Mouse (Mus musculus): ENCODE data around the gene Plcl1.
"Not testable (repeated sequence)": the region's sequence is repeated elsewhere in the genome, so short reads cannot be mapped to it uniquely, and the experiment has no call there.

The Plcl1 gene

DNA sequence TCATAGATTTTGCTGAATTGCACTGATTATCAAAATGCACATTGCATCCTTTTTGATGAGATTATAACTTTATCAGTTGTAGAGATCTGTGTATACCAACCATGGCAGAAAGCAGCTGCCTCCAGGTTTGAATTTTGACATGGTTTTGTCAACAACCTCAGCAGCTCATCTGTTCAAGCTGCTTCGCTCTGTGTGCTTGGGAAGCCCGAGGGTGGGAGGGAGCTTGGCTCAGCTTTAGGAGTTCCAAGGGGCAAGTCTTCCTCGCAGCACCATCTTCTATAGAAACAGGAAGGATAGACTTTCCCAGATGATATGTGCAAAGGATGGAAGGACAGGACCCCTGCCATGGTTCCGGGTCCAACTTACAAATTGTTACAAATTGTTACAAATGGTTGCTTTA lies 32.9 kb downstream of the Plcl1 start:
- ATAC-seq (ENCODE audit: low TSS enrichment), result no peak

DNA sequence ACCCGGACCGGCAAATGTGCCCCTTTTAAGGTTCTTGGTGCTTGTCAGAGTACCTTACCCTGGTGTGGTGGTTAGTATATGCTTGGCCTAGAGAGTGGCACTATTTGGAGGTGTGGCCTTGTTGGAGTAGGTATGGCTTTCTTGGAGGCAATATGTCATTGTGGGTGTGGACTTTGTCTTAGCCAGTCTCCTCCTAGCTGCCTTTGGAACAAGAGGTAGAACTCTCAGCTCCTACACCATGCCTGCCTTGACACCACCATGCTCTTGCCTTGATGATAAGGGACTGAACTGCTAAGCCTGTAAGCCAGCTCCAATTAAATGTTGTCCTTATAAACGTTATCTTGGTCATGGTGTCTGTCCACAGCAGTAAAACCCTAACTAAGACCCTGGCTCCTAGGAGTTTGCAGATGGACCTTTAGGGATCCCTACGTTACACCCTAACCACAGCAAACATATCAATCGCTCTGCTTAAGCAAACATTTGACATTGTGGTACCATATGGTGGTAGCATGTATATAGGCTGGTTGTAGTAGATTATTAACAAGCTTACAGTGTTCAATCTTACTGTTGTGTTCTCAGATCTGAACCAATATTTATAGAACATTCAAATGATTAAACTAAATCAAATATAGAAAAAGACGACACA lies 39.4 kb downstream of the Plcl1 start:
- ATAC-seq (ENCODE audit: low TSS enrichment), result no peak

DNA sequence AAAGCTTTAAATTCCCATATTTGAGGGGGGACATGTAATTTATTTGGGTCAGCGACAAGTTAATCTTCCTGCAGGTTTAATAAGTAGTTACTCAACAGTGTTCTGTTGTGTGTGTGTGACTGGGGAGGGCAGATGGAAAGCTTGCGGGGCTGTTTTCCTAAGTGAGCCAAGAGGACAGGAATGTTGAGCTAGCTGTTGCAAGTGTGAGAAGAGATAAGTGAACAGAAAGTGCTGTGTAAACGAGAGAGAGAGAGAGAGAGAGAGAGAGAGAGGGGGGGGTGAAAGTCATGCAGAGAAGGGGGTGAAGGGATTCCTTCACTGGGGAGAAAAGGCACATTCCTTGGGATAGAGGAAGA lies 39.9 kb downstream of the Plcl1 start:
- ATAC-seq (ENCODE audit: low TSS enrichment), result no peak

DNA sequence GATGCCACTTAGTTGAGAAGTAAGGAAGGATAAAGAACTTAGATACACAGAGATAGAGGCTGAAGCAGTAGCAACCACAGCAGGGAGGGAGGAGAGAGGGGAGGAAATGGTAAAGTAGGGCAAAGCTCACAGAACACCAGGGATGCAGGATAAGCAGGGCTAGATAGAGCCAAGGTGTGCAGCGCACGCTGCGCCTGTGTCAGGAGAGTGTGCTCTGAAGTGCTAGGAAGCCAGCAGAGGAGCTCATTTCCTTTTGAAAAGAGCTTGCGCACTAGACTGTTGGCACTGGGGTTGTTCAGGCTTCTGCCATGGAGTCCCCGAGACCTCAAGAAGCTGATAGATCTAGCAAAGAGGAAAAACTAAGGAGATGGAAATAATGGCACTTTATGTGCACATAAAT lies 40.6 kb downstream of the Plcl1 start:
- ATAC-seq (ENCODE audit: low TSS enrichment), result no peak; the same call in 1 of the 2 replicates

DNA sequence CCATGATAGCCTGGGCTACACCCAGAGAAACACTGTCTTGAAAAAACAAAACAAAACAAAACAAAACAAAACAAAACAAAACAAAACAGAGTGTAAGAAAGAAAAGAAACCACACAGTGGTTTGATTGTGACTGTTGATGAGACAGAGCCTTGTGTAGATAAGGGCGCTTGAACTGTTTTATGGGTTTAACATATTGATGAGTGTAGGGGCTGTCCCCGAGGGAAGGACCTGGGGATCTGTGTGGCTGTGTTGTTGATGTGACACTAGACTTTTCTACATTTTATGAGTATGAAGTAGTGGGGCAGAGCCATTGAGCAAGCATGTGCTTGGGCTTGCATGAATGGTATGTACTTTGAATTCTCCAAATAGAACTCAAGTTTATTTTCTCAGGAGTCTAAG lies 41.2 kb downstream of the Plcl1 start:
- ATAC-seq (ENCODE audit: low TSS enrichment), result no peak

DNA sequence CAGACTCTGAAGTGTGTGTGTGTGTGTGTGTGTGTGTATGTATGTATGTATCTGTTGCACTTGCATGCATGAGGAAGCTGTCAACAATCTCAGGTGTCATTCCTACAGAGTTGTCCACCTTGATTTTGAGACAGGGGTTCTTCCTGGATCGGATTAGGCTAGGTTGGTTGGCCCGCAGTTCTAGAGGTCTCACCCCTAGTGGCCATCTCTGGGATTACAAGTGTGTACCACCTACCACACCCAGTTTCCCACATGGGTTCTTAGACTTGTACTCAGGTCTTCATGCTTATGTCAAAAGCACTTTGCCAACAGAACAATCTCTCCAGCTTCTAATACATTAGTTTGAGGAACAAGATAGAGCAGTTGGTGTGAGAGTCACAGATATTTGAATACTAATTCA lies 41.9 kb downstream of the Plcl1 start:
- ATAC-seq (ENCODE audit: low TSS enrichment), result no peak

DNA sequence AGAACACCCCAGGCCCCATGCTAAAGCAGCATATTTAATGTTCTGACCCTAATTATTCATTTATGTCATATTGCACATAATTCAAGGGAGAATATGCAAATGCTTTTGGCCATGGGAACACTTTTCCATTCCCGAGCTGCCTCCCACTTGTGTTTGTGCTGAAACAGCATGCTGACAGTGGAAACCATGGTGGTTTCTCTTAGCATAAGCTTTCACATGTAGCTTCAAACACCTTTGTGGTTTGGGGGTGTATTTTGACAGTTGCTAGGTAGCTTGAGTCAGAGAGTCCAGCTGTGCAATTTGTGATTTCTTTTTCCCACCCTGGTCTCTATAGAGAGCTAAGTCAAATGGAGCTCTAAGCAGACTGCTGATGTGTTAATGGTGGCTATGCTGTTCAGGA lies 42.4 kb downstream of the Plcl1 start:
- ATAC-seq (ENCODE audit: low TSS enrichment), result peak; percentile 52; the same call in 1 of the 2 replicates

DNA sequence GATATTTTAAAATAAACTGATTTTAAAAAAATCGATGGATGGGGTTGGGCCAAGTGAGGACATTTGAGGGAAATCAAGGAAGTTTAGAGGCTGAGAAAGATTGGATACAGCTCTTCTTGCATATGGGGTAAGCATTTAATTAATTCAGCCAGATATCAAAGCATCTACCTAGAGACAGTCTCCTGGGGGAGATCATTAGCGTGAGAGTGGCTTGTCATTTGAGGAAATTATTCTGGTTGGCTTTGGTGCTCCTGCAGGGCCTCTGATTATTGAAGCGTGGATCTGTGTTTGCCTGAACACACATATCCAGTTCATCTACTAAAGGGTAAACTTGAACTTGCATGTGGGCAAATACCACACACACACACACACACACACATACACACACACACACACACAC lies 44.1 kb downstream of the Plcl1 start:
- no peak for ATAC-seq (ENCODE audit: low TSS enrichment)

DNA sequence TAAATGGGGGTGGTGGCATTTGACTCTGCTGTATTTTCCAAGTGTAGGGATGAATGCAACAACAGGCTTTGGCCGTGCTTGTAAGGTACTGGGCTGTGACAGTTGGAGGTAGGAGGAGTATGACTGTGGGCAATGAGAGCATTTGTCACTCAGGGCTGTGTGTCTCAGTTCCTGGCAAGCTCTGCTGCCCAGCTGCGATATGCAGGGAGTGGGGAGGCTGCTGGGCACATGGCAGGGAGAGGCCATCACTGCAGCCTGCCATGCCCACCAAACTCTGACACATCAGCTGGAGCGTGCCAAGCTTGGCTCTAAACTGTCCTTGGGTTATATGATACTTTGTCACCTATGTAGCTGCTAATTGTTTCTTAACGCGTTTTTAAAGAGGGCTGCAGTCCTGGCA lies 48.4 kb downstream of the Plcl1 start:
- ATAC-seq (ENCODE audit: low TSS enrichment), result peak; percentile 97

DNA sequence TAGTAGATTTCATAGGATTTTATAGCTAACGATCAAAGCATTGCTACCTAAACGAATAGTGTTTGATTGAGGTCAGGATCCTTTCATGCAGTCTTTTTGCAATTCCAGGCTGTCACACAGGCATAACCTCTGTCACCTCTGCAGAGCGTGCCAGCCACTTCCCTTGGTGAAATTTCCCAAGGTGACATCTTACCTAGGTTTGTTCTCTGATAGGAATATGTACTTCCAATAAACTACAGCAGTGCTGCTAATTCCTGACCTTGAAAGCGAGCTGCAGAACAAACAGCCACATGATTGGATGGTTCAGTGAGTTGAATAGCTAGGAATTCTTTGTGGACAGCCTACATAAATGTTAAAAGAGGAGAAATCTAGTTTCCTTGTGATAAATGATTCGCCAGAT lies 56.6 kb downstream of the Plcl1 start:
- ATAC-seq (ENCODE audit: low TSS enrichment), result no peak

DNA sequence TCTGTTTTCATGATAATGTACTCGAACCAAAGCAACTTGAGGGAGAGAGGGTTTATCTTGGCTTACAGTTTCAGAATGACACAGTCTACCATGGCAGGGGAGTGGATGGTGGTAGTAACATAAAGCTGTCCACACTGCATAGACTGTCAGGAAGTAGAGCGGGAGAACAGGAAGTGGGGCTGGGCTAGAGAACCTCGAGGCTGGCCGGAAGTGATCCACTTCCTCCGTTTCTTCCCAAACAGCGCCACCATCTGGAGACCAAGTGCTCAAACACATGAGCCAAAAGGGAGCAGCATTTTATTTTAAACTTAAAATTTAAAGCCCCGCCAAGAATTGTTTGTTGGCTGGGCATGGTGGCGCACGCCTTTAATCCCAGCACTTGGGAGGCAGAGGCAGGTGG lies 68.0 kb downstream of the Plcl1 start:
- ATAC-seq (ENCODE audit: low TSS enrichment), result no peak

DNA sequence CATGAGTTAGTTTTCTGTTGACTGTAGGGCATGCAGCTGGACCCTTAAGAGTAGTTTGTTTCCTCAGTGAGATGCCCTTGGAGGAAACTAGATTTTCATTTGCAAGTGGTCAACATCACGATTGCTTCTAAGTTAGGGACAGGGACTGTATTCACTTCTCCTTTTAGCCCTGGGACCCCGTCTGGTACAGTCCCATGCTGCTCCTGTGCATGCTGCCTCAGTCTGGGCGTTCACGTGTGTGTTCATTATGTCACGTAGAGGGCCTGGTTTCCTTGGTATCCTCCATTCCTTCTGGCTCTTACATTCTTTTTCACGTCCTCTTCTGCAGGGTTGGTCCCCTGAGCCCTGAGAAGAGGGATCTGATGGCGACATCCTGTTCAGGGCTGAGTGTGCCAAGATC lies 69.3 kb downstream of the Plcl1 start:
- no peak for ATAC-seq (ENCODE audit: low TSS enrichment)

DNA sequence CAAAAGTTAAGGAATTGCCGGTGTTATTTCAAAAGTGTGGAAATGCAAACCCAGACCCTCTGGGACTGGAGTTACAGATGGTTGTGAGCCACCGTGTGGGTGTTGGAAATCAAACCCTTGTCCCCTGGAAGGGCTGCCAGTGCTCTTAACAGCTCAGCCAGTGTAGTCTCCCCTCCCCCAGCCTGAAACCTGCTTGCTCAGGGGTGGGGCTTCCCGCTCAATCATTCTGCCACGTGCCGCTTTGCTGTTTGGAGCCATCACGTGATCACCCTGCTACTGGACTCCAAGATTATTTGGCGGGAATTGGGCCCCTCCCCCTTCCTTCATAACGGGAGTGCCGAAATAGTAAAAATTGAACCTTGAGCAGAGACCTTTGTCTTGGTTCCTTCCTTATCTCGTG lies 81.7 kb downstream of the Plcl1 start:
- ATAC-seq (ENCODE audit: low TSS enrichment), result not testable (repeated sequence)

DNA sequence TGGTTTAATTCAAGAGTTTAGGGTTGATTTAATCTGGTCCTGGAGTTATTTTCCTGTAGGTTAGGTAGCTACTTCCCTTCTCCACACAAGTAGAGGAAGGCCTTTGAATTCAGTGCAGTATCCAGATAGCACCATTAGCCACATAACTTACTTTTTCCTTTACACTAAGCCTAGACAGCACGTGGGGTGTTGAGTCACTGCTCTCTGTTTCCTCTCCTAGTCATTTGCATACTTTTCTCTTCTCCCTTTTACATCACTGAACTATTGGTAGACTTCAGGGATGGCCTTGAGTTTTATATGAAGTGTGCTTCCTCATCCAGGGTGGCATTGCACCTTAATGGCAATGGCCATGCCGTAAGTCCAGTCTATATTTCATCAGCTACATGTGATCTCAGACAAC lies 82.5 kb downstream of the Plcl1 start:
- no peak for ATAC-seq (ENCODE audit: low TSS enrichment)

DNA sequence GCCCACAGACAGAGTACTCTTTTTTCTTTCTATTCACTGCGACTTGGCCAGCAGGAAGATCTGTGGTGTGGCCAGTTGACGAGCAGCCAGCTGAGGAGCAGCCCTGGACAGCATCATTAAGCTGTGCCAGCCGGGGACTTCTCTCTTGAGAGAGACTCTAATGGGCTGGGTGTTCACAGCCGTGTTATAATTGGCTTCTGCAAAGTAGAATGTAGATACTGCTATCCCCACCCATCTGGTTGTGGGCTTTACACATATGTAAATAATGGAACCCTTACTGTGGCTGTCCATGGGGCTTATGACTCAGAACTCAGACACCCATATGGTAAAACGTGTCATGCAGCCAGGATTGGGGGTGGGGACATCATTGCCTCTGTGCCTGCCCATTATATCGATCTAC lies 83.6 kb downstream of the Plcl1 start:
- peak; percentile 82 for ATAC-seq (ENCODE audit: low TSS enrichment)

DNA sequence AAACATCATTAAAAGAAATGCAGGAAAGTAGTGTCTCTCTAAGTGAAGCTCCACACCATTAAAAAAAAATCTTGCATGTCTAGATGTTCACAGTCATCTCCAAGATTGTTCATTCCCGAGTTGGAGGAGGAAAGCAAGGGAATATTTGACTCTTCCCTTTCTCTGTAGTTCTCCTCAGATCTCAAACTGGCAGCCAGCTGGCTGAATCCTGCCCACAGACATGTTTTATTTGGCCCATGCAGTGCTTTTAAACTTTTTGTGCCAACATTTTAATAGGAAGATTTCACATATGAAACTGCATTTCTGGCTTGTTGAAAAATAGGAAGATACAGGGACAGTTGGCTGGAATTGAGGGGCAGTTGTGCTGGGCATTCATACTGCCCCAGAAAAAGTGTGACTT lies 94.2 kb downstream of the Plcl1 start:
- peak; percentile 99 for ATAC-seq (ENCODE audit: low TSS enrichment)

DNA sequence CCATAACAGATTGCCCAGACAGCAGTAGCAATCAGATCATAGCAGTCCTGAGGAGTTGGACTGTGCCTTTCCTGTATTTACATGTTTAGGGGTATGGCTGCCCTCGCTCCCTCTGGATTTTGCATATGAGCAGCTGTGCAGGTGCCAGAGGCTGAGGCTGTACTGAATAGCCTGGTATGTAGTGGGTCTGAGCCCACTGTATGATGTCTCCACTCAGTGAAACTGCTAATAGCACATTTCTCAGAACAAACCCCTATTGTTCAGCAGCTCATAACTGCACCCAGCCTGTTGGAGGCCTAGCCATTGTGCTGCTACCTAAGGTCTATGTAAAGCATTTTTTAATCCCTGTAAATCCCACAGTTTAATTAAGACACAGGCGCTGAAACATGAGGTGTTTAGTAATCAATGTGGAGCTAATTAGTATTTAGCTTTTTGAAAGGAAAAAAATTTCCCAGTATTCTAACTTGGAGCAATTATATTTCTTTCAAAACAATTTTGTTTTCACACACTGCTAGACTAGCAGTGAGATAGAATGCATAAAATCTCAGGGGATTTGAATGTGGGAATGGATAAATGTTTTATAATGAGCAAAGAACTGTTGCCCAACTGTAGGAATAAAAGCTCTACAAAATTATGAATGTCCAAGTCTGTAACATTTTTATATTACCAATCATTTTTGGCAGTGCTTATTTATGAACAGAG lies 95.4 kb downstream of the Plcl1 start:
- no peak for ATAC-seq (ENCODE audit: low TSS enrichment)

DNA sequence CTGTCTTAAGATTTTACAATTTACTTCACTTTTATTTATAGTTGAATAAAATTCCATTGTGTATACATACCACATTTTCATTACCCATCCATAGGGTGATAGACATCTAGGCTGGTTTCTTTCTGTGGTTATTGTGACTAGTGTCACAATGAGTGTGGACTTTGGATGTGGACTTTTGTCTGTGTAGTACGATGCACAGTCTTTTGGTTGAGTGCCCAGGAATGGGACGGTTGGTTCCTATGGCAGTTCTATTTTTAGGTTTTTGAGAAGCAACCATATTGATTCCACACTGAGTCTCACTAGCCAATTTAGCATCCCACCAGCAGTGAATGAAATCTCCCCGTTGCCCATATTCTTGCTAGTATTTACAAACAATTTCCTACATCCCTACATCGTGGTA lies 100.1 kb downstream of the Plcl1 start:
- no peak for ATAC-seq (ENCODE audit: low TSS enrichment)

DNA sequence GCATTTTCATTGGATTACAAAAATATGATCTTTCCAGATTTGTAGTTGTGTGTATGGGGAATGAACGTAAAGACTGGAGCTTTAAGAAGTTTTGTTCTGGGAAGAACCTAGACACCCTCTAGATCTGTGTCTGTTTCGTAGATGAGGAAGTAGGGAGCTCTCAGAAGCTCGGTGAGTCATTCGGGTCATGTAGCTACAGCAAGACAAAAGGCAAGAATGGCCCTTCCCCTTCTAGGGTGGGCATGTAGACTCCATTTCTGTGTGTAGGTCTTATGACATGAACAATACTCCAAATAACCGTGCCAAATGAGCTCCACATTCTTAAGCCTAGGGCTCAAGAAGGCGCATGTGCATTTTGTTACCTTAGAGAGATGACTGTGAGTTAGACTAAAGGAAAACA lies 101.3 kb downstream of the Plcl1 start:
- peak; percentile 50; the same call in 1 of the 2 replicates for ATAC-seq (ENCODE audit: low TSS enrichment)

DNA sequence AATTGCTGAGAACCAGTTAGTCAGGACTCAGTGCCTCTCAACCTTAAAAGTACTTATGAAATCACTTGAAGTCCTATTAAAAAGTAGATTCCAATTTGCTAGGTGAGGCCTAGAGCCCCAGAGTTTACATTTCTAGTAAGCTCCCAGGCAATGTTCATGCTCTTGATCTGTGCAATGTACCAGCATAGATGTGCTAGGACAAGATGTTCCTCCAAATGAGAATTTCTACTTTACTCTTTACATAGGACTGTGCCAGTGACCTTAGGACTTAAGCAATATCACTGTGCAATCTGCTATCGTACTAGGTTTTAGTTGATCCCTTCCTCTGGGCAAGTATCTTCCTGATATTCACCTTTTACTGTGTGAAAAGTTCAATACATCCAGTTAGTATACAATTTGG lies 103.9 kb downstream of the Plcl1 start:
- ATAC-seq (ENCODE audit: low TSS enrichment), result no peak

DNA sequence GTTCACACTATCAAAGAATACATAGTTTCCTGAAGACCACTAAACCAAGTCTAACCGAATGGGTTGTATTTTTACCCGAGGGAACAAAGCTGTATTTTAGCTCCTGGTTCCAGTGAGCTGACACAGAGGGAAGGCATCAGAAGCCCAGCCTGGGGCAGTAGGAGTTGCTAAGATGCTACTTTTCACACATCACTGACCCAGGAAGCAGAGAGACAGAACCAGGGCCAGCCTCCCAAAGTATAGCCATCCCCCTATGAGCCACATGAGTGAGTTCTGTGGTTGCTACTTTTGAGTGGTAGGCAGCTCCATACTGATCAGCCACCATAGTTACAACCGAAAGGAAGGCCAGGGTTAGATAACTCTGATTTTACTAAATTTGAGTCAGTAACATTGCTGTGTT lies 106.4 kb downstream of the Plcl1 start:
- ATAC-seq (ENCODE audit: low TSS enrichment), result no peak

DNA sequence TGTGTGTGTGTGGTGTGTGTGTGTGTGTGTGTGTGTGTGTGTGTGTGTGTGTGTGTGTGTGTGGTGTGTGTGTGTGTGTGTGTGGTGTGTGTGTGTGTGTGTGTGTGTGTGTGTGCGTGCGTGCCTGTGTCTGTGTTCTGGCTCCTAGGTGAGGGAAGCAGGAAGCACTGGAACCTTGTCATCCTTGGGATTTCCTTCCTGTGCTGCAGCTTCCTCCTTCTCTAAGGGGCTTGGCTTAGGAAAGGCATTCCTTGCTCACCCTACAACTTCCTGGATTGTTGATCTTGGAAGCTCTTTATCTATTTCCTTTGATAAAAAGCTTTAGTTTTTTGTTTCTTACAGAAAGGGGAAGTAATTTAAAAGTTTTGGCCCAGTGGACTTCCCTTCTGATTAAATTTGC lies 107.1 kb downstream of the Plcl1 start:
- not testable (repeated sequence) for ATAC-seq (ENCODE audit: low TSS enrichment)

DNA sequence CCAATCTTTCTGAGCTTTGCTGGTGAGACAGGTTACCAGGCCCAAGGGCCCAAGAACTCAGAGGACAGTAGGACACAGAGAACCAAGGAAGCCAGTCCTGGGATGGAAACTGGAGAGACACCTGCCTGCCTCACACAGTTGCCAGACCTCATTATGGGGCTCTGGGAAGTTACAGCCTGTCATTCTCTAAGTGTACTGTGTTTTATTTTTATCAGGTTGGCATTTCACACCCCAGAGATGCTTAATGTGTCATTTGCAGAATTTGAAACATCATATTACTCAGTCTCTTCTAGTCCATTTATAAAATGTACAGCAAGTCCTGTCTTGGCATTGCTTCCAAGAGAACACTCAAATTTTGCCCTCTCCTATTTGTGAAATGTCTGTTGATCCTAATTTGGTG lies 111.5 kb downstream of the Plcl1 start:
- peak; percentile 89 for ATAC-seq (ENCODE audit: low TSS enrichment)

DNA sequence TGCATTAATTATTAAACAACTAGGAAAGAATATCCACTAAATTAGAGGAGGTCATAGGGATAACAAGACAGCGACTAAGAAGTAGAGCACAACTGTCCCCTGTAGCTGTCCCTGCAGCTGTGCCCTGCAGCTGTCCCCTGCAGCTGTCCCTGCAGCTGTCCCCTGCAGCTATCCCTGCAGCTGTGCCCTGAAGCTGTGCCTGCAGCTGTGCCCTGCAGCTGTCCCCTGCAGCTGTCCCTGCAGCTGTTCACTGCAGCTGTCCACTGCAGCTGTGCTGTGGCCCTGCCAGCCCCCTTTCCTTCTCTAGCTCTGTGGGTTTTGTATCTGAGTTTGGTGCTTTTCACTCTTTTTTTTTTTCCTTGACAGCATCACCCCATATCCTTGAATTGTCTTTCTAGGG lies 118.2 kb downstream of the Plcl1 start:
- ATAC-seq (ENCODE audit: low TSS enrichment), result no peak
